Mouse (Mus musculus) midbrain, embryonic 10.5 days (tissue): ENCODE results near the gene Cldn7. TPM values are rescaled to one million over a fixed set of nuclear protein-coding genes. Genes with fewer than 3 reads are reported as not detected.
A peak's percentile ranks its signal among the peaks of the same experiment; 100 is the strongest.
"Not testable (repeated sequence)": the region's sequence is repeated elsewhere in the genome, so short reads cannot be mapped to it uniquely, and the experiment has no call there.

ENCODE experiments used
- DNase-seq: peaks from one replicate; pipeline ENCODE4 v3.0.0-alpha.2; 2017; ENCODE audit warnings: low spot score
- H3K27ac ChIP-seq: fragments of 300-500 bp; sonication (generic); replicated peaks from 2 replicates; pipeline ENCODE4 v1.5.1; 2016; ENCODE audit warnings: mild to moderate bottlenecking
- H3K27me3 ChIP-seq: fragments of 300-500 bp; sonication (generic); 2 replicates; pipeline ENCODE4 v1.6.1; 2016; ENCODE audit warnings: low read depth, mild to moderate bottlenecking; ENCODE audit not compliant: poor library complexity, severe bottlenecking
- H3K36me3 ChIP-seq: fragments of 300-500 bp; sonication (generic); 2 replicates; pipeline ENCODE4 v1.6.1; 2016; ENCODE audit warnings: mild to moderate bottlenecking, moderate library complexity
- H3K4me1 ChIP-seq: fragments of 300-500 bp; sonication (generic); 2 replicates; pipeline ENCODE4 v1.6.1; 2016
- H3K4me3 ChIP-seq: fragments of 300-500 bp; sonication (generic); 2 replicates; pipeline ENCODE4 v1.5.1; 2016; ENCODE audit warnings: mild to moderate bottlenecking, moderate library complexity
- H3K9me3 ChIP-seq: fragments of 300-500 bp; sonication (generic); replicated peaks from 2 replicates; pipeline ENCODE4 v1.6.1; 2016; ENCODE audit warnings: mild to moderate bottlenecking
- WGBS: fragments of 180-500 bp; shearing (Covaris S2); methylation state at CpG from one replicate; pipeline ENCODE4 v1.1.7; 2016; 5-methylcytosine and 5-hydroxymethylcytosine counted together
- polyA plus RNA-seq: library from polyadenylated mRNA; unstranded; fragments of >200 nt; fragmentation: Nextera tagmentation; extraction: Ambion mirVana; gene quantifications from 2 replicates; pipeline ENCODE4 v1.2.1, GENCODE M21; 2016

Cldn7 gene
- 7.1 and 7.6 TPM in 2 replicates for polyA plus RNA-seq

- H3K27me3 ChIP-seq = peaks cover 74% of the 10 kb centered on the region
- peaks cover 19% of the 10 kb centered on the region for H3K4me1 ChIP-seq
- H3K4me3 ChIP-seq = peak within 1 kb of the TSS; percentile 35
- no peak for DNase-seq
- H3K9me3 ChIP-seq = no peaks in the 10 kb centered on the region
- 10% methylated on average over 24 of the region's 24 CpGs for WGBS
- peaks cover 23% of the 10 kb centered on the region for H3K36me3 ChIP-seq
- no peak within 1 kb of the TSS for H3K27ac ChIP-seq
Observed at GRCm38 (mm10) chr11:69964650-69965270, at the start of gene Cldn7. Cldn7 (plus strand) TSS chr11:69964779.

- no peaks in the 10 kb centered on the region for H3K27me3 ChIP-seq
- no peak for DNase-seq
- WGBS = 45% methylated on average over 9 of the region's 9 CpGs
- H3K4me3 ChIP-seq = peak overlapping the region; percentile 97
- H3K27ac ChIP-seq = 0 out of 2 replicates have a peak overlapping the region, but pooled peaks have one; percentile 96
- peaks cover 88% of the 10 kb centered on the region for H3K36me3 ChIP-seq
- H3K9me3 ChIP-seq = no peaks in the 10 kb centered on the region
- peaks cover 65% of the 10 kb centered on the region for H3K4me1 ChIP-seq
Observed at GRCm38 (mm10) chr11:69914917-69915430, 49.6 kb upstream of the Cldn7 start.

- Histone ChIP-seq H3K4me3 (peak overlapping the region; percentile 97), H3K36me3 (peaks cover 78% of the 10 kb centered on the region), H3K27ac (no peak overlapping the region), H3K4me1 (peaks cover 68% of the 10 kb centered on the region), H3K27me3 (no peaks in the 10 kb centered on the region), H3K9me3 (no peaks in the 10 kb centered on the region)
- DNase-seq = no peak
- WGBS = 76% methylated on average over 5 of the region's 5 CpGs
Observed at GRCm38 (mm10) chr11:69915667-69916627, 48.6 kb upstream of the Cldn7 start.

- not testable (repeated sequence) for DNase-seq, H3K9me3 ChIP-seq, H3K27me3 ChIP-seq, H3K27ac ChIP-seq
- Histone ChIP-seq H3K4me1 (peaks cover 68% of the 10 kb centered on the region), H3K4me3 (peak overlapping the region; percentile 97; the same call in 1 of the 2 replicates), H3K36me3 (peaks cover 70% of the 10 kb centered on the region)
- 75% methylated on average over 7 of the region's 7 CpGs for WGBS
Observed at GRCm38 (mm10) chr11:69916652-69917378, 47.8 kb upstream of the Cldn7 start.

GRCm38 (mm10) chr11:69917379-69917948, 47.1 kb upstream of the Cldn7 start:
- Histone ChIP-seq H3K27me3 (no peaks in the 10 kb centered on the region), H3K27ac (no peak overlapping the region), H3K4me1 (peaks cover 72% of the 10 kb centered on the region), H3K36me3 (peaks cover 63% of the 10 kb centered on the region), H3K9me3 (no peaks in the 10 kb centered on the region), H3K4me3 (peak overlapping the region; percentile 20; the same call in 1 of the 2 replicates)
- no peak for DNase-seq
- WGBS = 88% methylated on average over 8 of the region's 8 CpGs

GRCm38 (mm10) chr11:69918118-69918517, 46.5 kb upstream of the Cldn7 start:
- no peak overlapping the region for H3K27ac ChIP-seq
- 90% methylated on average over 5 of the region's 5 CpGs for WGBS
- no peaks in the 10 kb centered on the region for H3K27me3 ChIP-seq
- H3K36me3 ChIP-seq = peaks cover 57% of the 10 kb centered on the region
- H3K9me3 ChIP-seq = no peaks in the 10 kb centered on the region
- DNase-seq = no peak
- H3K4me3 ChIP-seq = peak overlapping the region; percentile 99; the same call in 1 of the 2 replicates
- H3K4me1 ChIP-seq = peaks cover 73% of the 10 kb centered on the region

GRCm38 (mm10) chr11:69919053-69919452, 45.5 kb upstream of the Cldn7 start:
- Histone ChIP-seq H3K27me3 (no peaks in the 10 kb centered on the region), H3K36me3 (peaks cover 52% of the 10 kb centered on the region), H3K4me1 (peaks cover 68% of the 10 kb centered on the region), H3K9me3 (no peaks in the 10 kb centered on the region), H3K27ac (peak overlapping the region; percentile 99; the same call in 1 of the 2 replicates), H3K4me3 (peak overlapping the region; percentile 99)
- no peak for DNase-seq
- WGBS = 88% methylated on average over 9 of the region's 9 CpGs

- Histone ChIP-seq H3K9me3 (no peaks in the 10 kb centered on the region), H3K4me1 (peaks cover 61% of the 10 kb centered on the region), H3K4me3 (peak overlapping the region; percentile 99), H3K36me3 (peaks cover 50% of the 10 kb centered on the region), H3K27me3 (no peaks in the 10 kb centered on the region), H3K27ac (peak overlapping the region; percentile 99)
- peak; percentile 50 for DNase-seq
- WGBS = 3% methylated on average over 17 of the region's 17 CpGs
Observed at GRCm38 (mm10) chr11:69919661-69920265, 44.8 kb upstream of the Cldn7 start.

- peaks cover 43% of the 10 kb centered on the region for H3K36me3 ChIP-seq
- H3K4me1 ChIP-seq = peaks cover 54% of the 10 kb centered on the region
- peak overlapping the region; percentile 99 for H3K4me3 ChIP-seq
- DNase-seq = peak; percentile 66
- H3K9me3 ChIP-seq = no peaks in the 10 kb centered on the region
- H3K27me3 ChIP-seq = no peaks in the 10 kb centered on the region
- WGBS = under 1% methylated on average over 63 of the region's 65 CpGs
- peak overlapping the region; percentile 99 for H3K27ac ChIP-seq
Observed at GRCm38 (mm10) chr11:69920266-69921031, 44.1 kb upstream of the Cldn7 start.

GRCm38 (mm10) chr11:69921114-69922011, 43.2 kb upstream of the Cldn7 start, which contains the start of gene Eif5a:
Eif5a (minus strand) TSS chr11:69921958.
- no peaks in the 10 kb centered on the region for H3K27me3 ChIP-seq
- peaks cover 34% of the 10 kb centered on the region for H3K36me3 ChIP-seq
- peak; percentile 100 for DNase-seq
- WGBS = under 1% methylated on average over 78 of the region's 78 CpGs
- H3K4me3 ChIP-seq = peak within 1 kb of the TSS; percentile 99
- peak within 1 kb of the TSS; percentile 99 for H3K27ac ChIP-seq
- peaks cover 45% of the 10 kb centered on the region for H3K4me1 ChIP-seq
- no peaks in the 10 kb centered on the region for H3K9me3 ChIP-seq
